8 mouse cellular contexts compared by ENCODE assay signal in the genomic region with DNA sequence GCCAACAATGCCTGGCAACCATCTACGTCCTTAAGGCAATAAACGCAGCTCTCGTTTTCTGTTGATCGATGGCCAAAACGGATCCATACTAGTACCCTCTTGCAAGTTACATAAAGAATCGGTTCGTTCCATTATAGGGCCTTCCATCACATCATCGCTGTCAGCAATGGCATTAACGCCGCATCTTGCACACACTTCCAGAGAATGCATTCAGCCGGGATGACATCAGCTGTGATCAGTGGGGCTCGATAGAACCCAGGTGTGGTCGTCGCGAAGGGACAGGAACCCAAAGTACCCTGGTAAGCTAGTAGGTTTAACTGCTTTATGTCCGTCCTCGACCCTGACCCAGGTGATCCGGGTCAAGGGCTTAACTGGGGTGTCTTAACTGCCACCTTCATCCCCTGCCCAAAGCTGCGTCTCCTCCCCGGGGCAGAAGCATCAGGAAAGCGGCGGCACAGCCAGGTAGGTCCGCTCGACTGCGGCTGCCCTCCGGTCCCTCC. TPM values are rescaled to one million over a fixed set of nuclear protein-coding genes. Genes with fewer than 3 reads are reported as not detected.
DNase-seq lines count a peak whose midpoint lies in the region; ATAC-seq and TF ChIP-seq lines count a peak whose summit lies in the region.

No protein-coding gene starts in this region.

- ATAC-seq in lung, embryonic 14.5 days (ENCODE audit: insufficient read depth) = peak; percentile 15
- ATAC-seq in embryonic facial prominence, embryonic 13.5 days (ENCODE audit: insufficient number of reproducible peaks, insufficient read depth, low FRiP score, low TSS enrichment, low read depth) = peak; percentile 21; the same call in 1 of the 2 replicates
- ATAC-seq in hindbrain, postnatal 0 days = peak; percentile 21; the same call in 1 of the 2 replicates
- ATAC-seq in midbrain, embryonic 12.5 days (ENCODE audit: low FRiP score, low read depth) = no peak
- ATAC-seq in stomach, postnatal 0 days (ENCODE audit: low FRiP score, low TSS enrichment) = no peak

- no peak for TF ChIP-seq EP300 in stomach, postnatal 0 days (optimal IDR thresholded peaks at IDR 0.05)

- under 1% methylated on average over 26 of the region's 26 CpGs for WGBS in lung, embryonic 14.5 days
- WGBS in embryonic facial prominence, embryonic 13.5 days = under 1% methylated on average over 25 of the region's 26 CpGs
- whole genome bisulfite sequencing in hindbrain, postnatal 0 days = 0% methylated on average over 26 of the region's 26 CpGs
- under 1% methylated on average over 26 of the region's 26 CpGs for WGBS in midbrain, embryonic 12.5 days
- under 1% methylated on average over 26 of the region's 26 CpGs for WGBS in stomach, postnatal 0 days

- H3K4me3 ChIP-seq in lung, embryonic 14.5 days (ENCODE audit: low read depth, low read length) = peak overlapping the region; percentile 99
- H3K4me3 ChIP-seq in embryonic facial prominence, embryonic 13.5 days = peak overlapping the region; percentile 98
- peak overlapping the region; percentile 91 for H3K4me3 ChIP-seq in hindbrain, postnatal 0 days (ENCODE audit: low read length)
- peak overlapping the region; percentile 82 for H3K4me3 ChIP-seq in midbrain, embryonic 12.5 days
- peak overlapping the region; percentile 85 for H3K4me3 ChIP-seq in stomach, postnatal 0 days (ENCODE audit: low read depth, low read length)

- peak overlapping the region; percentile 71 for H3K4me2 ChIP-seq in lung, embryonic 14.5 days
- H3K4me2 ChIP-seq in embryonic facial prominence, embryonic 13.5 days = peak overlapping the region; percentile 72
- peak overlapping the region; percentile 57 for H3K4me2 ChIP-seq in hindbrain, postnatal 0 days (ENCODE audit: low read depth, low read length)
- peak overlapping the region; percentile 64 for H3K4me2 ChIP-seq in midbrain, embryonic 12.5 days (replicated peaks)
- peak overlapping the region; percentile 76 for H3K4me2 ChIP-seq in stomach, postnatal 0 days (replicated peaks; ENCODE audit: low read depth)

- no peaks in the 10 kb centered on the region for H3K9me3 ChIP-seq in lung, embryonic 14.5 days (ENCODE audit: low read depth, low read length)
- H3K9me3 ChIP-seq in embryonic facial prominence, embryonic 13.5 days = no peaks in the 10 kb centered on the region
- no peaks in the 10 kb centered on the region for H3K9me3 ChIP-seq in hindbrain, postnatal 0 days (ENCODE audit: low read length)
- H3K9me3 ChIP-seq in midbrain, embryonic 12.5 days = no peaks in the 10 kb centered on the region
- no peaks in the 10 kb centered on the region for H3K9me3 ChIP-seq in stomach, postnatal 0 days (ENCODE audit: control insufficient read depth, low read length)

- peak; percentile 56 for DNase-seq in lung, embryonic 14.5 days
- no peak for DNase-seq in lung, postnatal 10 days
- DNase-seq in T-cell, adult 2 months (ENCODE audit: low spot score) = peak; percentile 20
- DNase-seq in hindbrain, postnatal 0 days (ENCODE audit: low spot score) = peak; percentile 50
- peak; percentile 40 for DNase-seq in stomach, postnatal 0 days (ENCODE audit: low spot score)
- no peak for DNase-seq in gastrocnemius, postnatal 25 days

- no peak for TF ChIP-seq CTCF in lung, embryonic 14.5 days (IDR thresholded peaks at IDR 0.05; ENCODE audit: low read depth)
- no peak for TF ChIP-seq CTCF in hindbrain, postnatal 0 days (IDR thresholded peaks at IDR 0.05; ENCODE audit: low read depth)
- no peak for TF ChIP-seq CTCF in stomach, postnatal 0 days (IDR thresholded peaks at IDR 0.05; ENCODE audit: low read depth)

- H3K36me3 ChIP-seq in lung, embryonic 14.5 days (ENCODE audit: insufficient read depth) = peaks cover 37% of the 10 kb centered on the region
- peaks cover 35% of the 10 kb centered on the region for H3K36me3 ChIP-seq in embryonic facial prominence, embryonic 13.5 days
- H3K36me3 ChIP-seq in hindbrain, postnatal 0 days (ENCODE audit: insufficient read depth, low read length) = peaks cover 17% of the 10 kb centered on the region; the same call in 1 of the 2 replicates
- H3K36me3 ChIP-seq in midbrain, embryonic 12.5 days = peaks cover 35% of the 10 kb centered on the region
- H3K36me3 ChIP-seq in stomach, postnatal 0 days (ENCODE audit: control insufficient read depth, insufficient read depth, low read length) = 0 out of 2 replicates have a peak, but pooled peaks cover 2% of the 10 kb centered on the region

- no peaks in the 10 kb centered on the region for H3K27me3 ChIP-seq in lung, embryonic 14.5 days (ENCODE audit: insufficient read depth, low read length)
- H3K27me3 ChIP-seq in embryonic facial prominence, embryonic 13.5 days = no peaks in the 10 kb centered on the region
- H3K27me3 ChIP-seq in hindbrain, postnatal 0 days (ENCODE audit: insufficient read depth, low read length) = no peaks in the 10 kb centered on the region
- H3K27me3 ChIP-seq in midbrain, embryonic 12.5 days = no peaks in the 10 kb centered on the region
- no peaks in the 10 kb centered on the region for H3K27me3 ChIP-seq in stomach, postnatal 0 days (ENCODE audit: control insufficient read depth, insufficient read depth, low read length)

- H3K9ac ChIP-seq in lung, embryonic 14.5 days = peak overlapping the region; percentile 96
- peak overlapping the region; percentile 90 for H3K9ac ChIP-seq in embryonic facial prominence, embryonic 13.5 days
- peak overlapping the region; percentile 73 for H3K9ac ChIP-seq in hindbrain, postnatal 0 days (replicated peaks; ENCODE audit: low read length)
- H3K9ac ChIP-seq in midbrain, embryonic 12.5 days (replicated peaks) = peak overlapping the region; percentile 90
- peak overlapping the region; percentile 85 for H3K9ac ChIP-seq in stomach, postnatal 0 days (ENCODE audit: low read length)

- H3K27ac ChIP-seq in lung, embryonic 14.5 days (ENCODE audit: low read depth) = peak overlapping the region; percentile 95
- H3K27ac ChIP-seq in embryonic facial prominence, embryonic 13.5 days = peak overlapping the region; percentile 89
- peak overlapping the region; percentile 84 for H3K27ac ChIP-seq in hindbrain, postnatal 0 days
- peak overlapping the region; percentile 84 for H3K27ac ChIP-seq in midbrain, embryonic 12.5 days (replicated peaks)
- H3K27ac ChIP-seq in stomach, postnatal 0 days (replicated peaks) = peak overlapping the region; percentile 91

- H3K4me1 ChIP-seq in lung, embryonic 14.5 days (ENCODE audit: insufficient read depth) = peaks cover 9% of the 10 kb centered on the region
- H3K4me1 ChIP-seq in embryonic facial prominence, embryonic 13.5 days = peaks cover 17% of the 10 kb centered on the region
- no peaks in the 10 kb centered on the region for H3K4me1 ChIP-seq in hindbrain, postnatal 0 days (ENCODE audit: insufficient read depth, low read length)
- H3K4me1 ChIP-seq in midbrain, embryonic 12.5 days = peaks cover 20% of the 10 kb centered on the region
- H3K4me1 ChIP-seq in stomach, postnatal 0 days (replicated peaks; ENCODE audit: control insufficient read depth, insufficient read depth) = no peaks in the 10 kb centered on the region

RNA-seq across cellular contexts. Expression of gene Kpna2, which starts 0.6 kb away (rescaled TPM):
- polyA plus RNA-seq in lung, embryonic 14.5 days (2014; fragmentation: Nextera tagmentation; extraction: Ambion mirVana) = 563 and 575 TPM in 2 replicates
- polyA plus RNA-seq in embryonic facial prominence, embryonic 13.5 days (2015; fragmentation: Nextera tagmentation; extraction: Ambion mirVana) = 289 and 398 TPM in 2 replicates
- total RNA-seq in hindbrain, postnatal 0 days (2014; rRNA removed) = 85.8 and 94.4 TPM in 2 replicates
- polyA plus RNA-seq in hindbrain, postnatal 0 days (2015; fragmentation: Nextera tagmentation; extraction: Ambion mirVana) = 106 and 111 TPM in 2 replicates
- polyA plus RNA-seq in midbrain, embryonic 12.5 days (2016; fragmentation: Nextera tagmentation; extraction: Ambion mirVana) = 491 and 516 TPM in 2 replicates
- polyA plus RNA-seq in stomach, postnatal 0 days (2015; fragmentation: Nextera tagmentation; extraction: Ambion mirVana) = 146 and 158 TPM in 2 replicates
- 10 to 100 TPM; 10.9 to 17.1 TPM for total RNA-seq in gastrocnemius, postnatal 25 days (2021)

RNA-seq across cellular contexts. Expression of gene 1810010H24Rik, which starts 26.8 kb away (rescaled TPM):
- 5.1 and 7.3 TPM in 2 replicates for polyA plus RNA-seq in lung, embryonic 14.5 days (2014; fragmentation: Nextera tagmentation; extraction: Ambion mirVana)
- polyA plus RNA-seq in embryonic facial prominence, embryonic 13.5 days (2015; fragmentation: Nextera tagmentation; extraction: Ambion mirVana) = 1.9 and 2.0 TPM in 2 replicates
- 6.8 and 9.7 TPM in 2 replicates for total RNA-seq in hindbrain, postnatal 0 days (2014; rRNA removed)
- polyA plus RNA-seq in hindbrain, postnatal 0 days (2015; fragmentation: Nextera tagmentation; extraction: Ambion mirVana) = 10.6 and 12.0 TPM in 2 replicates
- 3.4 and 3.8 TPM in 2 replicates for polyA plus RNA-seq in midbrain, embryonic 12.5 days (2016; fragmentation: Nextera tagmentation; extraction: Ambion mirVana)
- 6.3 and 6.8 TPM in 2 replicates for polyA plus RNA-seq in stomach, postnatal 0 days (2015; fragmentation: Nextera tagmentation; extraction: Ambion mirVana)
- 1 to 10 TPM in 1 of 2 experiments, under 1 TPM in 1; 0.92 to 1.4 TPM for total RNA-seq in gastrocnemius, postnatal 25 days (2021)

Comparison
In these comparisons a context has a peak if more than half of its experiments do, and no peak if none do; other contexts are left out.
1. DNase-seq: peak in lung, embryonic 14.5 days (single experiment), T-cell, adult 2 months (single experiment), hindbrain, postnatal 0 days (single experiment) and stomach, postnatal 0 days (single experiment); none in lung, postnatal 10 days (single experiment) and gastrocnemius, postnatal 25 days (single experiment).
2. ATAC-seq: peak in lung, embryonic 14.5 days (single experiment), embryonic facial prominence, embryonic 13.5 days (single experiment) and hindbrain, postnatal 0 days (single experiment); none in midbrain, embryonic 12.5 days (single experiment) and stomach, postnatal 0 days (single experiment).
3. Peak in every context shown above with its lines, with median percentiles within 50 percentile points of each other: H3K27ac ChIP-seq, H3K4me2 ChIP-seq, H3K4me3 ChIP-seq and H3K9ac ChIP-seq.